Comparison of ENCODE assay signal across 15 mouse cellular contexts in genomic region chr15:96933451-96933850, GRCm38 (mm10).
DNase-seq lines count a peak whose midpoint lies in the region; ATAC-seq and TF ChIP-seq lines count a peak whose summit lies in the region.
"Had no signal": no experiment of that assay in that cellular context is flagged by ENCODE, and none has a peak within 500 bp of the region (broad histone marks: within the 10 kb centered on the region; RNA-seq: fewer than 3 reads in every experiment).

No protein-coding gene starts in this region.

- H3K4me1 ChIP-seq in liver, postnatal 0 days (ENCODE audit: insufficient read depth) = peaks cover 2% of the 10 kb centered on the region; the same call in 1 of the 2 replicates
- H3K4me1 ChIP-seq in liver, embryonic 12.5 days = peaks cover 18% of the 10 kb centered on the region
- peaks cover 8% of the 10 kb centered on the region for H3K4me1 ChIP-seq in hindbrain, embryonic 10.5 days (replicated peaks)

- no peak for TF ChIP-seq CTCF in liver, postnatal 0 days (IDR thresholded peaks at IDR 0.05; ENCODE audit: low read depth)

- 54% methylated on average over 3 of the region's 3 CpGs for WGBS in liver, postnatal 0 days (ENCODE audit: insufficient replicate concordance)
- WGBS in liver, embryonic 12.5 days (ENCODE audit: insufficient replicate concordance) = 61% methylated on average over 3 of the region's 3 CpGs
- 51% methylated on average over 3 of the region's 3 CpGs for WGBS in hindbrain, embryonic 10.5 days

- H3K9me3 ChIP-seq in liver, postnatal 0 days (ENCODE audit: low read length) = no peaks in the 10 kb centered on the region
- no peaks in the 10 kb centered on the region for H3K9me3 ChIP-seq in liver, embryonic 12.5 days (replicated peaks)
- H3K9me3 ChIP-seq in hindbrain, embryonic 10.5 days = no peaks in the 10 kb centered on the region
- H3K9me3 ChIP-seq: embryonic facial prominence, embryonic 13.5 days; heart, embryonic 12.5 days; hindbrain, embryonic 13.5 days; limb, embryonic 12.5 days had no signal

- no peak for ATAC-seq in liver, postnatal 0 days
- ATAC-seq in liver, embryonic 12.5 days = no peak
- ATAC-seq: midbrain, embryonic 16.5 days had no signal

- DNase-seq in cerebellum, postnatal 10 days = peak; percentile 16 to 24
- no peak for DNase-seq in cerebellum, postnatal 4 days (ENCODE audit: low spot score in 2 of 2)
- peak; percentile 9 for DNase-seq in liver, postnatal 0 days
- peak; percentile 46 to 48 for DNase-seq in layer of hippocampus, adult 8-10 months (ENCODE audit: low spot score in 2 of 2)
- DNase-seq in left cerebral cortex, postnatal 36 days (ENCODE audit: low spot score in 2 of 2) = peak; percentile 41 to 47
- DNase-seq in urinary bladder, postnatal 25 days (ENCODE audit: low spot score) = no peak
- DNase-seq in hindbrain, embryonic 10.5 days (ENCODE audit: low spot score) = no peak
- DNase-seq: kidney, adult 11 months; lung, postnatal 14 days had no signal

- no peaks in the 10 kb centered on the region for H3K36me3 ChIP-seq in liver, postnatal 0 days (replicated peaks; ENCODE audit: insufficient read depth, low read length)
- H3K36me3 ChIP-seq in liver, embryonic 12.5 days = no peaks in the 10 kb centered on the region
- H3K36me3 ChIP-seq in hindbrain, embryonic 10.5 days = no peaks in the 10 kb centered on the region
- H3K36me3 ChIP-seq: embryonic facial prominence, embryonic 13.5 days; heart, embryonic 12.5 days; hindbrain, embryonic 13.5 days; limb, embryonic 12.5 days had no signal

- H3K4me2 ChIP-seq in liver, postnatal 0 days (ENCODE audit: low read depth, low read length) = no peak overlapping the region
- H3K4me2 ChIP-seq in liver, embryonic 12.5 days = no peak overlapping the region
- H3K4me2 ChIP-seq: embryonic facial prominence, embryonic 13.5 days; heart, embryonic 12.5 days; hindbrain, embryonic 13.5 days; limb, embryonic 12.5 days had no signal

- intact Hi-C loops in left cerebral cortex, postnatal 36 days (cut with DNase I) = loop anchor here (10.0 kb wide), 1 partner anchor 389 kb away; no protein-coding TSS in a partner anchor

- H3K9ac ChIP-seq in liver, postnatal 0 days (replicated peaks) = no peak overlapping the region
- no peak overlapping the region for H3K9ac ChIP-seq in liver, embryonic 12.5 days
- H3K9ac ChIP-seq: embryonic facial prominence, embryonic 13.5 days; heart, embryonic 12.5 days; hindbrain, embryonic 13.5 days; limb, embryonic 12.5 days had no signal

- H3K27me3 ChIP-seq in liver, postnatal 0 days (ENCODE audit: insufficient read depth, low read length) = no peaks in the 10 kb centered on the region
- H3K27me3 ChIP-seq in liver, embryonic 12.5 days (replicated peaks) = no peaks in the 10 kb centered on the region
- H3K27me3 ChIP-seq in hindbrain, embryonic 10.5 days (ENCODE audit: insufficient read depth, poor library complexity, severe bottlenecking) = no peaks in the 10 kb centered on the region
- H3K27me3 ChIP-seq: embryonic facial prominence, embryonic 13.5 days; heart, embryonic 12.5 days; hindbrain, embryonic 13.5 days; limb, embryonic 12.5 days had no signal

- no peak for TF ChIP-seq EP300 in liver, postnatal 0 days (IDR thresholded peaks at IDR 0.05; ENCODE audit: low read depth)

- H3K4me3 ChIP-seq in liver, postnatal 0 days (ENCODE audit: low read depth, low read length) = no peak overlapping the region
- no peak overlapping the region for H3K4me3 ChIP-seq in liver, embryonic 12.5 days
- no peak overlapping the region for H3K4me3 ChIP-seq in hindbrain, embryonic 10.5 days
- H3K4me3 ChIP-seq: embryonic facial prominence, embryonic 13.5 days; heart, embryonic 12.5 days; hindbrain, embryonic 13.5 days; limb, embryonic 12.5 days had no signal

- no peak overlapping the region for H3K27ac ChIP-seq in liver, postnatal 0 days (ENCODE audit: low read depth)
- H3K27ac ChIP-seq in liver, embryonic 12.5 days = no peak overlapping the region
- H3K27ac ChIP-seq in hindbrain, embryonic 10.5 days = no peak overlapping the region
- H3K27ac ChIP-seq: embryonic facial prominence, embryonic 13.5 days; hindbrain, embryonic 13.5 days had no signal

Comparison
In these comparisons a context has a peak if more than half of its experiments do, and no peak if none do; other contexts are left out.
1. DNase-seq: peak in cerebellum, postnatal 10 days (2 of 2), liver, postnatal 0 days (single experiment), layer of hippocampus, adult 8-10 months (2 of 2) and left cerebral cortex, postnatal 36 days (2 of 2); none in cerebellum, postnatal 4 days (0 of 2), urinary bladder, postnatal 25 days (single experiment) and hindbrain, embryonic 10.5 days (single experiment).